Mouse (Mus musculus) myocyte (in vitro differentiated cells): Measurements from ENCODE around the gene Arl4d. TPM values are rescaled to one million over a fixed set of nuclear protein-coding genes. Genes with fewer than 3 reads are reported as not detected.
"Not testable (repeated sequence)": the region's sequence is repeated elsewhere in the genome, so short reads cannot be mapped to it uniquely, and the experiment has no call there.

Experiments used
- H3K27me3 ChIP-seq: one replicate; pipeline ENCODE4 v1.6.1; 2011; ENCODE audit not compliant: control insufficient read depth, insufficient read depth, insufficient read length
- H3K36me3 ChIP-seq: one replicate; pipeline ENCODE4 v1.6.1; 2011; ENCODE audit not compliant: control insufficient read depth, insufficient read depth
- H3K4me2 ChIP-seq: one replicate; pipeline ENCODE4 v1.6.1; 2011; ENCODE audit warnings: low read depth, control low read depth
- H3K4me3 ChIP-seq: one replicate; pipeline ENCODE4 v1.5.1; 2011; ENCODE audit warnings: mild to moderate bottlenecking, control low read depth, moderate library complexity
- H3K79me2 ChIP-seq: one replicate; pipeline ENCODE4 v1.6.1; 2011; ENCODE audit not compliant: control insufficient read depth, insufficient read depth
- H3ac ChIP-seq: one replicate; pipeline ENCODE4 v1.6.1; 2011; ENCODE audit not compliant: control insufficient read depth, insufficient read length
- CEBPB ChIP-seq: IDR thresholded peaks from 2 replicates; pipeline ENCODE4 v1.6.1; 2011; ENCODE audit warnings: mild to moderate bottlenecking, moderate library complexity; ENCODE audit not compliant: poor library complexity, insufficient read depth, severe bottlenecking
- E2F4 ChIP-seq: IDR thresholded peaks from one replicate; pipeline ENCODE4 v1.6.1; 2011; ENCODE audit warnings: mild to moderate bottlenecking, control low read depth, moderate library complexity; ENCODE audit not compliant: insufficient read depth
- MAX ChIP-seq: IDR thresholded peaks from one replicate; pipeline ENCODE4 v1.6.1; 2011; ENCODE audit warnings: low read depth, mild to moderate bottlenecking, control low read depth
- MYOD1 ChIP-seq, 3 experiments: IDR thresholded peaks; one replicate each; pipeline ENCODE4 v1.6.1; 2011; ENCODE audit warnings: control low read depth in 2 of 3, low read depth in 2 of 3, mild to moderate bottlenecking in 2 of 3, moderate library complexity in 1 of 3; ENCODE audit not compliant: insufficient read length in 2 of 3, control insufficient read depth in 1 of 3
- MYOG ChIP-seq, 3 experiments: IDR thresholded peaks; one replicate each; pipeline ENCODE4 v1.6.1; 2011; ENCODE audit warnings: control low read depth in 2 of 3, low read depth in 2 of 3, mild to moderate bottlenecking in 2 of 3; ENCODE audit not compliant: insufficient read length in 2 of 3, control insufficient read depth in 1 of 3, insufficient read depth in 1 of 3
- POLR2A ChIP-seq: IDR thresholded peaks from one replicate; pipeline ENCODE4 v1.6.1; 2011; ENCODE audit warnings: low read depth, mild to moderate bottlenecking, control low read depth, moderate library complexity; ENCODE audit not compliant: insufficient read length
- POLR2AphosphoS2 ChIP-seq: IDR thresholded peaks from one replicate; pipeline ENCODE4 v1.6.1; 2011; ENCODE audit warnings: low read depth, control low read depth; ENCODE audit not compliant: insufficient read length
- REST ChIP-seq: IDR thresholded peaks from one replicate; pipeline ENCODE4 v1.6.1; 2011; ENCODE audit warnings: mild to moderate bottlenecking, control low read depth, moderate library complexity; ENCODE audit not compliant: insufficient read depth, insufficient read length
- SRF ChIP-seq: IDR thresholded peaks from one replicate; pipeline ENCODE4 v1.6.1; 2011; ENCODE audit warnings: low read depth; ENCODE audit not compliant: control insufficient read depth, insufficient read length
- TCF12 ChIP-seq: IDR thresholded peaks from one replicate; pipeline ENCODE4 v1.6.1; 2011; ENCODE audit warnings: mild to moderate bottlenecking, control low read depth; ENCODE audit not compliant: poor library complexity, insufficient read depth, severe bottlenecking
- TCF3 ChIP-seq: IDR thresholded peaks from one replicate; pipeline ENCODE4 v1.6.1; 2011; ENCODE audit warnings: low read depth, control low read depth; ENCODE audit not compliant: insufficient read length
- USF1 ChIP-seq: IDR thresholded peaks from one replicate; pipeline ENCODE4 v1.6.1; 2011; ENCODE audit warnings: low read depth, mild to moderate bottlenecking, control low read depth, moderate library complexity
- polyA plus RNA-seq: library from polyadenylated mRNA; unstranded; fragments of >200 nt; fragmentation: generic; extraction: Trizol; gene quantifications from one replicate; pipeline ENCODE4 v1.2.1, GENCODE M21; 2012; ENCODE audit warnings: missing spikeins

Gene Arl4d
- polyA plus RNA-seq, 1 experiment: 7.7 TPM

- peak overlapping the region; percentile 23 for H3K4me3 ChIP-seq
Observed at GRCm38 (mm10) chr11:101626649-101626994, 38.7 kb upstream of the Arl4d start.

DNA sequence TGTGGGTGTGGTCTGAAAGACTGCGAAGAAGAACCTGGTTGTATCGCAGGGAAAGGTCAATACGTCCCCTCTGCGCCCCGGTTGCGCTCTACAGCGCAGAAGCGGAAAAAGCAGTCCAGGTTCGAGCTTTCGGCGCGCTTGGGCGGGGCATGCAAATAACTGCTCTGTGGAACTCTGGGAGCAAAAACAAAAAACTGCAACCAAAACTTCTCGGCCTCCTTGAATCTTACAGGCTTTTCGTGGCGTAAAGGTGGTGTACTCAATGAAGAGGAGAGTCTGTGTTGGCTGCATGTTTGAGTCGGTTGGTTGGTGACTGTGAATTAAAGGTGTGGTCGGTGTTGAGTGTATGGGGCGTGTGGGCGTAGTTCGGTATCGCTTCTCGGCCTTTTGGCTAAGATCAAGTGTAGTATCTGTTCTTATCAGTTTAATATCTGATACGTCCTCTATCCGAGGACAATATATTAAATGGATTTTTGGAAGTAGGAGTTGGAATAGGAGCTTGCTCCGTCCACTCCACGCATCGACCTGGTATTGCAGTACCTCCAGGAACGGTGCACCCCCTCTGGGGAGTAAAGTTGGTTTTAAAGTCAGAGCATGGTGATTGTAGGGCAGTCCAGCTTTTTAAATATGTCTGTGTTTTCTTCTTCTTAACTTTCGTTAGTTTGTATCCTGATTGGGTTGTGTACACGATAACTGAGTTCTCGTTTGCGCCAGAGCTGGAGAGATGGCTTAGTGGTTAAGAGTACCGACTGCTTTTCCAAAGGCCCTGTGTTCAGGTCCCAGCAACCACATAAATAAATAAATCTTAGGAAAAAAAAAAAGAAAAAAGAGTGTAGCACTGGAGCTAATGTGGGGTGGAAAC, 38.1 kb upstream of the Arl4d start, which contains the start of gene Rdm1:
Gene Rdm1, plus strand, starts transcription at position 201 of the 862 bp plus-strand sequence.
- H3K27me3 ChIP-seq: no peaks in the 10 kb centered on the region
- peak within 1 kb of the TSS; percentile 94 for H3K4me2 ChIP-seq

More at GRCm38 (mm10) chr11:101626649-101626994, 38.7 kb upstream of the Arl4d start:
- TF ChIP-seq MYOG (IDR thresholded peaks at IDR 0.05; ENCODE audit: control insufficient read depth in 1 of 3, insufficient read depth in 1 of 3, insufficient read length in 2 of 3, low read depth in 2 of 3) (no peak), REST (no peak), POLR2AphosphoS2 (no peak), SRF (no peak), USF1 (no peak), MAX (no peak), CEBPB (no peak), POLR2A (no peak), TCF12 (no peak), E2F4 (no peak), MYOD1 (IDR thresholded peaks at IDR 0.05; ENCODE audit: control insufficient read depth in 1 of 3, insufficient read length in 2 of 3, low read depth in 2 of 3) (no peak), TCF3 (no peak)
- no peak overlapping the region for H3ac ChIP-seq
- no peaks in the 10 kb centered on the region for H3K79me2 ChIP-seq
- no peaks in the 10 kb centered on the region for H3K36me3 ChIP-seq
- peak overlapping the region; percentile 94 for H3K4me2 ChIP-seq
- H3K27me3 ChIP-seq: no peaks in the 10 kb centered on the region

DNA sequence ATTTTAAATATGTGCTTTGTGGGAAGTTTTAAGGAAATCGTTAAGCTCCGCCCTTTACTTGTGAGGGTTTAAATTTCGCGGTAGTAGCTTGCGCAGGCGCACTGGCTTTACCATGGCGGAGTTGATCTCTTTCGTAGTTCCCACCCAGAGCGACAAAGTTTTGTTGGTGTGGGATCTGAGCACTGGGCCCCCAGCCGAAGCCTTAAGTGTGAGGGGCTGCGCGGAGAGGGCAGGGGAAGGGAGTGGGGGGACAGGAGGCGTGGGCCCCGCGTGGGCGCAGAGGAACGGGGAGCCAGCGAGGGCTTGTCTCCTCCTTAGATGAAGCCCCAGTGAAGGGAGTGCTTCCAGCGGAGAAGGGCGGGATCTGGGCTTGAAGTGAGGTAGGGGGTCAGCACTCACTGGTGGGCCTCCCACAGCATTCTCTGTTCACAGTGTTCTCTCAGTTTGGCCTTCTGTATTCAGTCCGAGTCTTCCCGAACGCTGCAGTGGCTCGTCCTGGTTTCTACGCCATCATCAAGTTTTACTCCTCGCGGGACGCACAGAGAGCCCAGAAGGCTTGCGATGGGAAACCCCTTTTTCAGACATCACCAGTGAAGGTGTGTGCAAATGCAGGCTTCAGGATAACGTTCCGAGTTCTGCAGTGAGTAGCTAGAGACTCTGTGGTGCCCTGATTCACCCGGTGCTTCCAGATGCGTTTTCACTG, 37.3 kb upstream of the Arl4d start:
- no peaks in the 10 kb centered on the region for H3K27me3 ChIP-seq
- H3K36me3 ChIP-seq: no peaks in the 10 kb centered on the region
- TF ChIP-seq USF1 (no peak), E2F4 (peak; percentile 72), POLR2A (peak; percentile 35)
- peak overlapping the region; percentile 23 for H3K4me3 ChIP-seq
- H3K4me2 ChIP-seq: peak overlapping the region; percentile 93
- no peak overlapping the region for H3ac ChIP-seq
- no peaks in the 10 kb centered on the region for H3K79me2 ChIP-seq

More for the DNA sequence above, 38.1 kb upstream of the Arl4d start, which contains the start of gene Rdm1:
- TF ChIP-seq TCF12 (no peak), POLR2AphosphoS2 (peak; percentile 49), POLR2A (peak; percentile 53)
- Histone ChIP-seq H3K79me2 (no peaks in the 10 kb centered on the region), H3K4me3 (peak within 1 kb of the TSS; percentile 23), H3ac (no peak within 1 kb of the TSS), H3K36me3 (no peaks in the 10 kb centered on the region)

- not testable (repeated sequence) for H3K36me3 ChIP-seq, H3K79me2 ChIP-seq, H3ac ChIP-seq, H3K27me3 ChIP-seq
- Histone ChIP-seq H3K4me2 (peak overlapping the region; percentile 93), H3K4me3 (peak overlapping the region; percentile 23)
Observed at GRCm38 (mm10) chr11:101628733-101629417, 36.5 kb upstream of the Arl4d start.

GRCm38 (mm10) chr11:101635660-101636059, 29.7 kb upstream of the Arl4d start:
- no peak overlapping the region for H3K4me3 ChIP-seq
- no peak overlapping the region for H3K4me2 ChIP-seq
- no peak for TF ChIP-seq E2F4
- no peak for TF ChIP-seq MYOG (IDR thresholded peaks at IDR 0.05; ENCODE audit: control insufficient read depth in 1 of 3, insufficient read depth in 1 of 3, insufficient read length in 2 of 3, low read depth in 2 of 3)
- TF ChIP-seq MYOD1 (IDR thresholded peaks at IDR 0.05; ENCODE audit: control insufficient read depth in 1 of 3, insufficient read length in 2 of 3, low read depth in 2 of 3): no peak
- no peak for TF ChIP-seq POLR2A
- no peak for TF ChIP-seq REST
- TF ChIP-seq CEBPB: no peak
- TF ChIP-seq MAX: no peak
- H3K79me2 ChIP-seq: no peaks in the 10 kb centered on the region
- H3K36me3 ChIP-seq: no peaks in the 10 kb centered on the region
- H3ac ChIP-seq: no peak overlapping the region
- no peaks in the 10 kb centered on the region for H3K27me3 ChIP-seq
